Mouse (Mus musculus): Measurements from ENCODE around the gene Sh2d7. TPM values are rescaled to one million over a fixed set of nuclear protein-coding genes. Genes with fewer than 3 reads are reported as not detected.
A peak's percentile ranks its signal among the peaks of the same experiment; 100 is the strongest.
"Not testable (repeated sequence)": the region's sequence is repeated elsewhere in the genome, so short reads cannot be mapped to it uniquely, and the experiment has no call there.

The Sh2d7 gene
- total and polyA plus RNA-seq, 2 experiments from 2014 or later, result 0.09 TPM; not detected in 1

- ATAC-seq, result no peak
- Histone ChIP-seq H3K27me3 (ENCODE audit: insufficient read depth, low read length) (no peaks in the 10 kb centered on the region), H3K9ac (replicated peaks; ENCODE audit: low read length) (peak overlapping the region; percentile 79; the same call in 1 of the 2 replicates), H3K36me3 (ENCODE audit: insufficient read depth, low read length) (peaks cover 4% of the 10 kb centered on the region; the same call in 1 of the 2 replicates), H3K4me1 (ENCODE audit: insufficient read depth, low read length) (no peaks in the 10 kb centered on the region; the same call in 1 of the 2 replicates), H3K9me3 (ENCODE audit: low read length) (no peaks in the 10 kb centered on the region), H3K4me3 (ENCODE audit: low read length) (0 out of 2 replicates have a peak overlapping the region, but pooled peaks have one; percentile 86), H3K27ac (no peak overlapping the region), H3K4me2 (ENCODE audit: low read depth, low read length) (peak overlapping the region; percentile 83)
- TF ChIP-seq CTCF (IDR thresholded peaks at IDR 0.05; ENCODE audit: low read depth), result no peak
- no peak for DNase-seq (ENCODE audit: low spot score)
- 72% methylated on average over 4 of the region's 4 CpGs for WGBS
Observed at GRCm38 (mm10) chr9:54587863-54588262, 49.1 kb downstream of the Sh2d7 start.

- not testable (repeated sequence) for H3K27me3 ChIP-seq (ENCODE audit: insufficient read depth, low read length); H3K27ac ChIP-seq; H3K9me3 ChIP-seq (ENCODE audit: low read length); H3K9ac ChIP-seq (replicated peaks; ENCODE audit: low read length); H3K4me1 ChIP-seq (ENCODE audit: insufficient read depth, low read length); H3K4me2 ChIP-seq (ENCODE audit: low read depth, low read length); ATAC-seq; H3K4me3 ChIP-seq (ENCODE audit: low read length); DNase-seq (ENCODE audit: low spot score)
- WGBS, result 75% methylated on average over 4 of the region's 4 CpGs
- peaks cover 51% of the 10 kb centered on the region for H3K36me3 ChIP-seq (ENCODE audit: insufficient read depth, low read length)
Observed at GRCm38 (mm10) chr9:54593652-54594051, 54.9 kb downstream of the Sh2d7 start.

Other genes with a start within 250 kb of the Sh2d7 start
- gene Dmxl2, start 37.4 kb upstream of the Sh2d7 start, total RNA-seq (2014; rRNA removed), result 106 and 124 TPM in 2 replicates
- 42.9 and 46.2 TPM in 2 replicates for gene Dmxl2, start 37.4 kb upstream of the Sh2d7 start, polyA plus RNA-seq (2015; fragmentation: Nextera tagmentation; extraction: Ambion mirVana)
- 43.4 and 53.8 TPM in 2 replicates for gene Cib2, start 21.2 kb downstream of the Sh2d7 start, total RNA-seq (2014; rRNA removed)
- 88.1 and 89.9 TPM in 2 replicates for gene Cib2, start 21.2 kb downstream of the Sh2d7 start, polyA plus RNA-seq (2015; fragmentation: Nextera tagmentation; extraction: Ambion mirVana)
- 87.8 and 94.2 TPM in 2 replicates for gene Idh3a, start 47.4 kb downstream of the Sh2d7 start, total RNA-seq (2014; rRNA removed)
- gene Idh3a, start 47.4 kb downstream of the Sh2d7 start, polyA plus RNA-seq (2015; fragmentation: Nextera tagmentation; extraction: Ambion mirVana), result 208 and 217 TPM in 2 replicates
- gene Acsbg1, start 122.9 kb downstream of the Sh2d7 start, total RNA-seq (2014; rRNA removed), result 101 and 106 TPM in 2 replicates
- 57.1 and 67.4 TPM in 2 replicates for gene Acsbg1, start 122.9 kb downstream of the Sh2d7 start, polyA plus RNA-seq (2015; fragmentation: Nextera tagmentation; extraction: Ambion mirVana)
- gene Dnaja4, start 159.9 kb downstream of the Sh2d7 start, total RNA-seq (2014; rRNA removed), result 5.5 and 11.3 TPM in 2 replicates
- 6.2 and 6.7 TPM in 2 replicates for gene Dnaja4, start 159.9 kb downstream of the Sh2d7 start, polyA plus RNA-seq (2015; fragmentation: Nextera tagmentation; extraction: Ambion mirVana)
- gene Wdr61, start 195.5 kb downstream of the Sh2d7 start, total RNA-seq (2014; rRNA removed), result 35.6 and 37.9 TPM in 2 replicates
- 88.5 and 96.7 TPM in 2 replicates for gene Wdr61, start 195.5 kb downstream of the Sh2d7 start, polyA plus RNA-seq (2015; fragmentation: Nextera tagmentation; extraction: Ambion mirVana)
- gene Crabp1, start 225.8 kb downstream of the Sh2d7 start, total RNA-seq (2014; rRNA removed), result 86.4 and 140 TPM in 2 replicates
- gene Crabp1, start 225.8 kb downstream of the Sh2d7 start, polyA plus RNA-seq (2015; fragmentation: Nextera tagmentation; extraction: Ambion mirVana), result 155 and 166 TPM in 2 replicates

All from hindbrain, postnatal 0 days (tissue).